Mouse (Mus musculus): Measurements from ENCODE around the gene Stxbp2. TPM values are rescaled to one million over a fixed set of nuclear protein-coding genes. Genes with fewer than 3 reads are reported as not detected.

The Stxbp2 gene
- polyA plus RNA-seq, 2 experiments = 37.7 to 55.5 TPM

DNA sequence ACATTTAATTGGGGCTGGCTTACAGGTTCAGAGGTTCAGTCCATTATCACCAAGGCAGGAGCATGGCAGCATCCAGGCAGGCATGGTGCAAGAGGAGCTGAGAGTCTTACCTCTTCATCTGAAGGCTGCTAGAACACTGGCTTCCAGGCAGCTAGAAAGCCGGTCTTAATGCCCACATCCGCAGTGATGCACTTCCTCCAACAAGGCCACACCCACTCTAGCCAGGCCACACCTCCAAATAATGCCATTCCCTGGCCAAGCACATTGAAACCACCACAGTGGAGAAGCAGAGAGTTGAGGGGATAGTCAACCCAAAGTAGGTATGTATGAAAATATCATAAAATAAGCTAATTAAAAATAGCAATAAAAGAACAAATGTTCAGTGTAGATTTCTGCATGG lies 39.6 kb downstream of the Stxbp2 start:
- Histone ChIP-seq H3K27ac (no peak overlapping the region), H3K4me1 (replicated peaks; ENCODE audit: control insufficient read depth in 2 of 2, insufficient read depth in 2 of 2, low read length in 1 of 2) (no peaks in the 10 kb centered on the region), H3K36me3 (replicated peaks; ENCODE audit: control insufficient read depth, insufficient read depth, low read depth) (no peaks in the 10 kb centered on the region), H3K9me3 (ENCODE audit: control insufficient read depth, low read length) (no peaks in the 10 kb centered on the region), H3K4me3 (ENCODE audit: insufficient read depth in 1 of 2, low read depth in 2 of 2, low read length in 2 of 2) (no peak overlapping the region), H3K27me3 (ENCODE audit: control insufficient read depth, insufficient read depth, low read length) (no peaks in the 10 kb centered on the region), H3K4me2 (ENCODE audit: low read depth) (no peak overlapping the region), H3K9ac (replicated peaks) (no peak overlapping the region)
- ATAC-seq (ENCODE audit: insufficient read depth) = no peak
- DNase-seq (ENCODE audit: low read depth in 3 of 3, low spot score in 3 of 3) = no peak
- TF ChIP-seq EP300 (IDR thresholded peaks at IDR 0.05; ENCODE audit: low read depth) (no peak), CTCF (IDR thresholded peaks at IDR 0.05; ENCODE audit: low read depth) (no peak)
- WGBS (ENCODE audit: insufficient replicate concordance) = 34% methylated on average over 2 of the region's 2 CpGs

DNA sequence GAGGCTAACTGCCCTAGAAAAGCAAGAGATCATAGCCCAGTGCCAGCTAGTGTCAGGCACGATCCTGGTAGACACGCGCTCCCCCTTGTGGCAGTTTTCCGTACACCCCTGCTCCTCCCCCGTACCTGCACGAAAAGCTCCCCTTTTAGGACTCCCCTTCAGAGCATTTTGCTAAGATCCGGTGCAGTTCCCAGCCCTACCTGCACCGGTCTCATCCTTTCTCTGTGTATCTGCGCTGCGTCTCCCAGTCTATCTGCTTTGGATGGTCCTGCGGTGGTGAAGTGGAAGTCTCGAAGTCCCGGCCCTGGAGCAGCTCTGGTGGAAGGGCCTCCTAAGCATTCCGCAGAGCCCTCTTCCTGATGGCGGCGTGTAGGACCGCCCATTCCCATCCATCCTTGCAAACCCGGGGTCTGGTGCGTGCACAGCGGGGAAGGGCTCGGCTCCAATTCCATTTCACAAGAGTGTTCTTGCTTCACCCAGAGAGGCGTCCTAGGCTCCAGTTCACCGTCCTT lies 41.3 kb downstream of the Stxbp2 start, which contains the start of gene Fcor:
Gene Fcor (minus strand): TSS at position 383 of the 512 bp plus-strand sequence.
- Histone ChIP-seq H3K4me1 (replicated peaks; ENCODE audit: control insufficient read depth in 2 of 2, insufficient read depth in 2 of 2, low read length in 1 of 2) (peaks cover under 1 to 5% of the 10 kb centered on the region in 2 experiments), H3K9ac (replicated peaks) (peak within 1 kb of the TSS; percentile 32), H3K27ac (no peak within 1 kb of the TSS), H3K9me3 (ENCODE audit: control insufficient read depth, low read length) (no peaks in the 10 kb centered on the region), H3K4me2 (ENCODE audit: low read depth) (peak within 1 kb of the TSS; percentile 71), H3K27me3 (ENCODE audit: control insufficient read depth, insufficient read depth, low read length) (no peaks in the 10 kb centered on the region), H3K4me3 (ENCODE audit: insufficient read depth in 1 of 2, low read depth in 2 of 2, low read length in 2 of 2) (peak within 1 kb of the TSS; percentile 53 to 81), H3K36me3 (replicated peaks; ENCODE audit: control insufficient read depth, insufficient read depth, low read depth) (no peaks in the 10 kb centered on the region)
- TF ChIP-seq EP300 (IDR thresholded peaks at IDR 0.05; ENCODE audit: low read depth) (no peak), CTCF (IDR thresholded peaks at IDR 0.05; ENCODE audit: low read depth) (peak; percentile 95)
- DNase-seq (ENCODE audit: low read depth in 3 of 3, low spot score in 3 of 3) (peak in 2 of 3 experiments; percentile 39 to 43), ATAC-seq (ENCODE audit: insufficient read depth) (peak; percentile 50)
- WGBS (ENCODE audit: insufficient replicate concordance) = under 1% methylated on average over 23 of the region's 23 CpGs

DNA sequence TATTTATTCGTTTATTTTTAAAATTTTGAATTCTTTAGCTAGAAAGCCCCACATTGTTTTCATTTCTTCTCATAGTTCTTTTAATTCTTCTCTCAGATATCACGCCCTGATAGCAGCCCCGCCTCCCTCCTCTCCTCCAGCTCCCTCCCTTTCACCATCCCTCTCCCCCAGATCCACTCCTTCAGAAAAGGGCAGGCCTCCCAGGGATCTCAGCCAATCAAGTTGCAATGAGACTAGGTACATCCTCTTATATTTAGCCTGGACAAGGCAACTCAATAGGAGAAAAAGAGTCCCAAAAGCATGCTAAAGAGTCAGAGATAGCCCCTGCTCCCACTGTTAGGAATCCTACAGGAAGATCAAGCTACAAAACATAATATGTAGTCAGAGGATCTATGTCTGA lies 43.9 kb downstream of the Stxbp2 start:
- H3K27me3 ChIP-seq (ENCODE audit: control insufficient read depth, insufficient read depth, low read length) = no peaks in the 10 kb centered on the region
- H3K36me3 ChIP-seq (replicated peaks; ENCODE audit: control insufficient read depth, insufficient read depth, low read depth) = peaks cover 4% of the 10 kb centered on the region
- peaks cover 3 to 12% of the 10 kb centered on the region in 2 experiments for H3K4me1 ChIP-seq (replicated peaks; ENCODE audit: control insufficient read depth in 2 of 2, insufficient read depth in 2 of 2, low read length in 1 of 2)
- H3K9me3 ChIP-seq (ENCODE audit: control insufficient read depth, low read length) = no peaks in the 10 kb centered on the region
- DNase-seq (ENCODE audit: low read depth in 3 of 3, low spot score in 3 of 3) = no peak
- WGBS (ENCODE audit: insufficient replicate concordance) = 36% methylated on average over 3 of the region's 3 CpGs
- no peak for TF ChIP-seq EP300 (IDR thresholded peaks at IDR 0.05; ENCODE audit: low read depth)
- no peak for TF ChIP-seq CTCF (IDR thresholded peaks at IDR 0.05; ENCODE audit: low read depth)
- no peak overlapping the region for H3K9ac ChIP-seq (replicated peaks)
- ATAC-seq (ENCODE audit: insufficient read depth) = no peak
- H3K4me2 ChIP-seq (ENCODE audit: low read depth) = no peak overlapping the region
- no peak overlapping the region for H3K4me3 ChIP-seq (ENCODE audit: insufficient read depth in 1 of 2, low read depth in 2 of 2, low read length in 2 of 2)
- no peak overlapping the region for H3K27ac ChIP-seq

DNA sequence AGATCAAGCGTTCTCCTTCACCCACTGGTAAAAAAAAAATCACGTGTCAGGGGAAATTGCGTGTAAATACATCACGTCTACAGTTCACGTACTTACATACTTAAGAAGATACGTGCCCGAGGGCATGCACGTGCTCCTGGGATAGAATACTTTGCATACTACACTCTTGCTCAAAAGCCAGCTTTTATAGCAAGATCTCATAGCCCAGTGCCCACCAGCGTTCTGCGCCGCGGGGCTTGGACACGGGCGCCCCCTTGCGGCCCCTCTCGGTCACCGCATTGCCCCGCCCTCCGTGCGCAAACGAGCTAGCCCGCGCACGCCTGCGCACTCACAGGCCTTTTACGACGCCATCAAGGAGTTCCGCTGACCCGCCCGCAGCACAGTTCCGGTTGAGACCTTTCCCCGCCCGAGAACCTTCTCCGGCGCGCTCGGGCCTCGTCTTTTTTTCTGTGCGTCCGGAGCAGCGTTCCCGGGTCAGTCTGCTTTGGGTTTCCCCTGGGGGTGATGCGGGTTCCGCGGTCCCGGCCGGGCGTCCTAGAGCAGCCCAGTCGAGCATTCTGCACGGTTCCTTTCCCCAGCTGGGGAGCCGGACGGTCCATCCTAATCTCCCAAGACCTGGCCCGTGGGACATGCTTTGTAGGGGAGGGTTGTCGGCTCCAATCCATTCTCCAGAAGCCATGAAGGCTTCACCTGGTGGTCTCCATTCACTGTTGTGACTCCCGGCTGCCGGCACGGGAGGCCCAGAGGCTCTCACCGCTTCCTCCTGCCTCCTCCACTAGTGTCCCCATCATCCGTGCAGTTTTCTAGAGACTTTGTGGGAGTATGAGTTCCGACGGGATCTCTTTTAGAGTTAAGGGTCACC lies 45.6 kb downstream of the Stxbp2 start, which contains the start of gene Trappc5:
Gene Trappc5 (plus strand): TSS at position 169 of the 862 bp plus-strand sequence.
- Histone ChIP-seq H3K27me3 (ENCODE audit: control insufficient read depth, insufficient read depth, low read length) (no peaks in the 10 kb centered on the region), H3K36me3 (replicated peaks; ENCODE audit: control insufficient read depth, insufficient read depth, low read depth) (peaks cover 11% of the 10 kb centered on the region), H3K9ac (replicated peaks) (peak within 1 kb of the TSS; percentile 96), H3K27ac (peak within 1 kb of the TSS; percentile 73), H3K4me2 (ENCODE audit: low read depth) (peak within 1 kb of the TSS; percentile 92), H3K4me1 (replicated peaks; ENCODE audit: control insufficient read depth in 2 of 2, insufficient read depth in 2 of 2, low read length in 1 of 2) (peaks cover 3 to 12% of the 10 kb centered on the region in 2 experiments), H3K4me3 (ENCODE audit: insufficient read depth in 1 of 2, low read depth in 2 of 2, low read length in 2 of 2) (peak within 1 kb of the TSS; percentile 90 to 97), H3K9me3 (ENCODE audit: control insufficient read depth, low read length) (no peaks in the 10 kb centered on the region)
- DNase-seq (ENCODE audit: low read depth in 3 of 3, low spot score in 3 of 3) (peak; percentile 80 to 84 (median 84)), ATAC-seq (ENCODE audit: insufficient read depth) (peak; percentile 91)
- TF ChIP-seq EP300 (IDR thresholded peaks at IDR 0.05; ENCODE audit: low read depth) (no peak), CTCF (IDR thresholded peaks at IDR 0.05; ENCODE audit: low read depth) (peak; percentile 97)
- 2% methylated on average over 61 of the region's 61 CpGs for WGBS (ENCODE audit: insufficient replicate concordance)

DNA sequence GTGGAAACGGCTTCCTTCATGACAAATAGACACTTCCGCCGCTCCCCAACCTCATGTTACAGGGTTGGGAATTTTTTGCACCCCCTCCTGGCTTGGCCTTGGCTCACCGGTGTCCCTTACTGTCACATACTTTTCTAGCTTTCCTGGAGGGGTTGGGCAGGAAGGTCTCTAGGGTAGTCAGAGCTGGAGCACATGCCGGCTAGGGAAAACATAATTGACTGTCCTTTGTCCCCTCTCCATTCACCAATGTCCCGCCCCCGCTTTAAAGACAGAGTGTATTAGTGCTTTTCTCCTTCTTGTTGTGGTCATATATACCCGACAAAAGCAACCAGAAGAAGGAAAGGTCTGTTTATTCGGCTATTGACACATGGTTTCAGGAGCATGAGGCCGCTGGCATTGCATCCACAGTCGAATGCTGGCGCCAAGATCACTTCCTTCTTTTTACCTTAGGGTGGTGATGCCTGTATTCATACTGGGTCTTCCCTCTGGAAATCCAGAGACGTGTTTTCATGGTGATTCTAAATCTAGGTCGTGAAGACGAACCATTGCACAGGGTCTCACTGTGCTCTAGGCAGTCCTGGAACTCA lies 46.3 kb downstream of the Stxbp2 start:
- H3K4me3 ChIP-seq (ENCODE audit: insufficient read depth in 1 of 2, low read depth in 2 of 2, low read length in 2 of 2) = peak overlapping the region; percentile 90 to 97
- DNase-seq (ENCODE audit: low read depth in 3 of 3, low spot score in 3 of 3) = no peak
- WGBS (ENCODE audit: insufficient replicate concordance) = under 1% methylated on average over 15 of the region's 15 CpGs

More for the DNA sequence above, 46.3 kb downstream of the Stxbp2 start:
- Histone ChIP-seq H3K36me3 (replicated peaks; ENCODE audit: control insufficient read depth, insufficient read depth, low read depth) (peaks cover 11% of the 10 kb centered on the region), H3K4me1 (replicated peaks; ENCODE audit: control insufficient read depth in 2 of 2, insufficient read depth in 2 of 2, low read length in 1 of 2) (peaks cover 3 to 12% of the 10 kb centered on the region in 2 experiments), H3K9ac (replicated peaks) (peak overlapping the region; percentile 96), H3K27ac (peak overlapping the region; percentile 73), H3K4me2 (ENCODE audit: low read depth) (peak overlapping the region; percentile 92), H3K27me3 (ENCODE audit: control insufficient read depth, insufficient read depth, low read length) (no peaks in the 10 kb centered on the region), H3K9me3 (ENCODE audit: control insufficient read depth, low read length) (no peaks in the 10 kb centered on the region)
- no peak for TF ChIP-seq EP300 (IDR thresholded peaks at IDR 0.05; ENCODE audit: low read depth)
- TF ChIP-seq CTCF (IDR thresholded peaks at IDR 0.05; ENCODE audit: low read depth) = no peak
- ATAC-seq (ENCODE audit: insufficient read depth) = peak; percentile 8

All from liver, embryonic 14.5 days (tissue).